Mouse (Mus musculus) c-Kit-positive CD71-positive TER-119-positive erythroid progenitor cells, embryonic 14.5 days (primary cell): ENCODE measurements around the gene Prune2.

ENCODE experiments used
- DNase-seq: peaks from one replicate; pipeline ENCODE4 v3.0.0-alpha.2; 2013; ENCODE audit warnings: low spot score

The Prune2 gene

GRCm38 (mm10) chr19:16955613-16956271 is at the start of gene Prune2:
TSS of gene Prune2 (plus strand) at chr19:16956118.
- DNase-seq, result peak; percentile 12

GRCm38 (mm10) chr19:16911507-16911906 is 44.4 kb upstream of the Prune2 start:
- DNase-seq, result no peak

- no peak for DNase-seq
Observed at GRCm38 (mm10) chr19:16924516-16924915, 31.4 kb upstream of the Prune2 start.

- no peak for DNase-seq
Observed at GRCm38 (mm10) chr19:16934664-16935063, 21.3 kb upstream of the Prune2 start.

- no peak for DNase-seq
Observed at GRCm38 (mm10) chr19:16948794-16949313, 7.1 kb upstream of the Prune2 start.

GRCm38 (mm10) chr19:16949341-16949740 is 6.6 kb upstream of the Prune2 start:
- DNase-seq, result no peak

- no peak for DNase-seq
Observed at GRCm38 (mm10) chr19:16950051-16950450, 5.9 kb upstream of the Prune2 start.

- no peak for DNase-seq
Observed at GRCm38 (mm10) chr19:16950664-16951363, 5.1 kb upstream of the Prune2 start.

- no peak for DNase-seq
Observed at GRCm38 (mm10) chr19:16954736-16955135, 1.2 kb upstream of the Prune2 start.

GRCm38 (mm10) chr19:16955231-16955612 is 696 bp upstream of the Prune2 start:
- DNase-seq, result no peak

- no peak for DNase-seq
Observed at GRCm38 (mm10) chr19:16956319-16956718, 401 bp downstream of the Prune2 start.

GRCm38 (mm10) chr19:16959051-16959450 is 3.1 kb downstream of the Prune2 start:
- no peak for DNase-seq

- no peak for DNase-seq
Observed at GRCm38 (mm10) chr19:16959551-16959950, 3.6 kb downstream of the Prune2 start.

- DNase-seq, result no peak
Observed at GRCm38 (mm10) chr19:16961036-16961435, 5.1 kb downstream of the Prune2 start.

GRCm38 (mm10) chr19:16963178-16963577 is 7.3 kb downstream of the Prune2 start:
- no peak for DNase-seq

GRCm38 (mm10) chr19:16968768-16969167 is 12.8 kb downstream of the Prune2 start:
- DNase-seq, result no peak

GRCm38 (mm10) chr19:16970612-16971011 is 14.7 kb downstream of the Prune2 start:
- no peak for DNase-seq

- no peak for DNase-seq
Observed at GRCm38 (mm10) chr19:16978910-16979309, 23.0 kb downstream of the Prune2 start.

GRCm38 (mm10) chr19:16981743-16982142 is 25.8 kb downstream of the Prune2 start:
- no peak for DNase-seq

GRCm38 (mm10) chr19:16984897-16985296 is 29.0 kb downstream of the Prune2 start:
- DNase-seq, result peak; percentile 40

- no peak for DNase-seq
Observed at GRCm38 (mm10) chr19:16987984-16988383, 32.1 kb downstream of the Prune2 start.

- peak; percentile 37 for DNase-seq
Observed at GRCm38 (mm10) chr19:16992151-16992550, 36.2 kb downstream of the Prune2 start.

GRCm38 (mm10) chr19:16994260-16994659 is 38.3 kb downstream of the Prune2 start:
- DNase-seq, result no peak
